Mouse (Mus musculus): ENCODE measurements at regions not wholly inside any gene's neighbourhood (a gene's known extent, or its start where the extent isn't known, plus 50 kb on each side); places are given as distances from the start of the nearest gene placed in this dataset.

DNA sequence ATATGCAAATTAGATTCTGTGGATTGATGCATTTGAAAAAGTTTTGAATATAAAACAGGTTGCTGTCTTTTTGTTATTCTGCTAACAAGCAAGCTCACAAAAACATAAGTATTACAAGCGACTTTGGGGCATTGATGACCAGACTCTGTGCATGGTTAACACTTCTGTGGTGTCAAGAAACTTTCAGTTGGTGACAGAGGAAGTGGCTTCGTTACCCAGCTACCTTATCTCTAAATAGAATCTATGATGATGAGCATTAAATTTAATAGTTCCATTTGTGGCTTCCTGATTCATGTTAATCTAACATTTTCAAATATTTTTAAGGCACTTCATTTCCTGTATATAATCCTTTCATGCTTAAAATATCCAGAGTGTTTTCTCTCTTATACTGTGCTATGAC lies 100.8 kb downstream of the Tm2d1 start:
- no peak for DNase-seq

GRCm38 (mm10) chr4:98258336-98258735 lies 124.8 kb downstream of the Tm2d1 start:
- no peak for DNase-seq

GRCm38 (mm10) chr4:98257711-98258110 lies 125.4 kb downstream of the Tm2d1 start:
- peak; percentile 15 for DNase-seq

DNA sequence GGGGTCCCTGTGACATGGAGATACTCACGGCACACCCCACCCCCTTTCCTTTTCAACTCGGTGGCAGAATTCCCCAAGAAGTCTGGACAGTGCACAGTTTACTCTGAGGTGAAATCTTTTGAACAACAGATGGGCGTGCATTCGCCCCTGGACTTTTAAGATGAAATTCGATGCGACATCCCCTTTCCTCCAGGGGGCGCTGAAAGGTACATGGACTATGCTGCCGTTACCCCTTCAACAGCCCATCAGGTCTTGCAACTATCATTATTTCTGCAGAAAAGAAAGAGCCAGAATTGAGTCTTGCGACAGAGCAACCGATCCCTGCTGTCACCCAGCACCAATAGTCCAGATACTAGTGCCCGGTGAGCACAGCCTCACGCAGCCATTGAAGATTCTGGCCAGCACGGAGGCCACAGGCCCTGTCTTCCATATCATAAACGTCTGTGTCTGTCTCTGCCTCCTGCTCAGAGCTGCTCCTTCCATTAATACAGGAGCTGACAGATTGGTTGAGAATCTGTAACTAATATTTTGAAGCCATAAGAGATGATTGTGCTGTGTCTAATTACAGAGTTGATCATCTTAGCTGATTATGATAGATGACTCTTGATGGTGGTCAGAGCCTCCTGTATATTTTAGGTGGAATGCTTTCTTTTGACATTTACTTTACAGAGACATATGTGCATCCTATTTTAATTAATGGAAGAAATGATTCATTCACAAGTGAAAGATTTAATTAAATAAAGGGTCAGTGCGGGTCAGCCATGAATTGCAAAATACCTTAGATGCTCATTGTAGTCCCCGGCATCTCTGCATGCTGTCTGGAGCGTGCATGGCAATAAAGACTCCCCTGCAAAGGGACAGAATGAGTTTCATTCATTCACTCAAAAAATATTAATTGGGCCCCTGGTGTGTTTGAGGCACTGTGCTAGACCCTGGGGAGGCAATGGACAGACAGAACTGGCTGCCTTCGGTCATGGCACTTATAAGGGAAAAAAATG lies 128.0 kb downstream of the Tm2d1 start:
- DNase-seq = peak; percentile 37

DNA sequence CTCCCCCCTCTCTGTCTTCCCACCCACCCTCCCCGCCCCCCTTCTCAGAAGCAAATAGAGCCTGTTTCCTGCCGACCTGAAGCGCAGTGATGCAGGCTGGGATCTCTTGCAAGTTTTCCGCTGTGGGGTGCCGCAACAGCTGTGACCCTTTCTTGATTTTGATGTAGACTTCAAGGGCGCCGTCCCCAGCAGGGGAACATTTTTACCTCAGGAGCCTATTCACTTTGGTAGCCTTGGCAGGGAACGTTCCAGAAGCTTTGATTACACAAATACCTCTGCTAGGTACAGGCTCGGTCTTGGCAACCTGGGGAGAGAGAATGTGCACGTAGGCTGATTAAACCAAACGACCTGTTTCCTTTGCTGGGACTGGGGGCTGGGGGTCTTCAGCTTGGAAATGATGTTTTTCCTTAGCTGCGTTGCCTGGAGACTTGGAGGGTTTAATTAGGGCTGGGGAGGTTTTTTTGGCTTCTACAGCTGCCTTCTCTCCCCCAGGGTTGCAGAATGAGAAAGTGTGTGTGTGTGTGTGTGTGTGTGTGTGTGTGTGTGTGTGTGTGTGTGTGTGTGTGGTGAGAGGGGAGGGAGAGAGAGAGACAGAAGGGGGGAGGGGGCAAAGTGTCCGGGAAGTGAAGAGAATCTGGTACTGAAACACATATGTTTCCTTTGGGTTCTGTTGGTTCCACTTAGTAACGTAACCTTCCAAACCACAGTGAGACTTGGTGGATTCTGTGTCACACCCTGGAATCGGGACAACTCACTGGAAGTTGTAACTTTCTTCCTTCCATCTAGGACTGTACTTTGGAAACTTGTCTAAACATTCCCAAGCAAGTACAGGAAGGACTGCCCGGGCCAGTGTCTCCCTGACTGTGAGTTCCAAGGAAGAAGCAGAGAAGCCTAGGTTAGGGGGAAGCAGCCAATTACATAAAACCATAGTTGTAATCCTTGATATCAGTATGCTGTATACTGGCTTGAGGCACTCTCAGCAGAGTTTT lies 138.9 kb downstream of the Tm2d1 start:
- DNase-seq = peak; percentile 24

DNA sequence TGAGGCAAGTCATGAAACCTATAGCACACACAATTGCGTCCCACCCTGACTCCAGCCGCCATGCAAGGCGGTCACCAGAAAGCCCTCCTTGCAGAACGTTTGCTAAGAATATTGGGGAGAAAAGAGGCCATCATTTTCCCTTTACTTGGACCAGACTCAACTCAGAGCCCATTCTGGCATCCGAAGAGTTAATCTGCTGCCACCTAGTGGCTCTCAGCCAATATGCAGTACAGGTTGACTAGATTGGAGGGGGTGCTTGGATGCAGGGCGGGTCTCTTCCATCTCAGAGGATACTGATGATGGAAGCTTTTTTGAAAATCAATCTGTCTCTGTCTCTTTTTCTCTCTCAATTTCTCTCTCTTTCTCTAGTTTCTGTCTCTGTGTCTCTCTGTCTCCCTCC lies 139.6 kb downstream of the Tm2d1 start:
- DNase-seq = peak; percentile 60

DNA sequence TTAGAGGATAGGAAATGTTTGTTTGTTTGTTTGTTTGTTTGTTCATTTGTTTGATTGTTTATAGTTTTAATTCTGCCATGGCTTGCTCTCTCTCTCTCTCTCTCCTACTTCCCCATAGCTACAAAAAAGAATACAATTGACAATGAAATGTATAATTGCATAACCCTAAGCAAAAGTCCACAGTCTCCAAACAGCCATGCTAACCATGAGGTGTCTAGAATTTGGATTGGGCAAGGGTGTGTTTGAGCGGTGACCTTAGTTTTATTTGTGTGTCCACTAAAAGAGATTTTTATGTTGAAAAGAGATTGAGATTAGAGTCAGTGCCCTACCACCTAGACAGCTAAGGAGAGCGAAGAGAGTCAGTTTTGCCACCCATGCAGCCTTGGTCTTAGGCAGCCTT lies 141.2 kb downstream of the Tm2d1 start:
- DNase-seq = no peak

DNA sequence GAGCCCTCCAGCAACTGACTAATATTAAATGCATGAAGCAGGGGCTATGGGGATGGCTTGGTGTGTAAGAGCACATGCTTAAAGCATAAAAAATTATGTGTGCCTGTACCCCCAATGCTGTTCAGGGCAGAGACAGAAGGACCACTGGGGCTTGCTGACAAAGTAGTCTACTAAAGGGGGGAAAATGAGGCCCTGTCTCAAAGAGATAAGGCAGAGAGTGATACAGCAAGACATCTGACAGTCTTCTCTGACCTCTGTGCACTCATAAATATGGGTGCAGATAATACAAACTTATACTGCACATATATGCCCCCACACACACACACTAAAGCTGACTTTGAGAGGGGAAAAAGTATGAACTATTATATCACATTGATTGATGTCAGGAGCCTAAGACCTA lies 142.8 kb downstream of the Tm2d1 start:
- DNase-seq = no peak

DNA sequence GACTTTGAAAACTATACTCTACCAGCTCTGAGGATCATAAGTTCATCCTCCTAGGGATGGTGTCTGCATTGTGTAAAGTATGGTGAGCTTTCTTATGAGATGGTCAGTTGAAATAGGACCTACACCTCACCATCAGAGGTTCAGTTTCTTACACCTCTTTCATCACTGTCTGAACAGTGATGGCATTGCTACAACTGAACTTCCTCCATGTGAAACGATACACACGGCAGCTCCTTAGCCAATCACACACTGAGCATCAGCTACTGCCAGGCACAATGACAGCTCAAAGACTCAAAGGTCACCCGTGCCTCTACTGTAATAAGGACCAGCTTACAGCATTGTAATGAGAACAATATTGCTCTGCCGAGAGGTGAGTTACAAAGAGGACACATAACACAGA lies 145.0 kb downstream of the Tm2d1 start:
- no peak for DNase-seq

DNA sequence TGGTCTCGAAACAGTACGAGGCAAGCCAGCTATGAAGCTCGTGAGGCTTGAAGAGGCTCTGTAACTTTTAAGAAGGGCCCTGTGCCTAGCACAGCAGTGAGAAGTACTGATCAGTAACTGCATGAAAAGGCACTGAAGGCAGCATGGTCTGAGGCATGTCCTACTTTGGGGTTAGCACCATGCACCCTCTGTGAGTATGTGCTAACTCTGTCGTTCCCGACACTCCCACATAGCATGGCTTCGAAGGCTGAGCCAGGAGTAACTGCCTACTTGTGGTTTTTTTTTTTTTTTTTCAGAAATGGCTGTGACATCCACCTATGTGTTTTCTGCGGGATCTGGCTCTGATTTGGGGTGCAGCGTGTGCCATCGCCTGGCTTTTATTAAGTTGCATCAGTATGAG lies 145.6 kb downstream of the Tm2d1 start:
- DNase-seq = no peak

GRCm38 (mm10) chr4:98236006-98236783 lies 146.9 kb downstream of the Tm2d1 start:
- no peak for DNase-seq

DNA sequence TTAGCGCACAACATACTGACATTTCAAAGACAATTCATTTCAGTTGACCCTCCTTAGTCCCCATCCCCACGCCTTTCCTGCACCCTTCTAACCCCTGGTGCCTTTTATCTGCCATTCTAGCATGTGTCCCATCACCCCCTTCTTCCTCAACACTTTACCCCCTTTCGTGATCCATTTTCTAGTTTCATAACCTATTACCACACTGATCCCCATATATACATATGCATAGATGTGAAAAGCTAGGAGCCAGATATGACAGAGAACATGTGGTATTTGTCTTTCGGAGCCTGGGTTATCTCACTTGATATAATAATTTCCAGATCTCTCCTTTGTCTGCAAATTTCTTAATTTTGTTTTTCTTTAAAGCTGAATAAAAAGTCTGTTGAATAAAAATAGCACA lies 154.9 kb downstream of the Tm2d1 start:
- DNase-seq = no peak

GRCm38 (mm10) chr4:98224366-98224765 lies 158.7 kb downstream of the Tm2d1 start:
- no peak for DNase-seq

- DNase-seq = no peak
Observed at GRCm38 (mm10) chr4:98223429-98223828, 159.7 kb downstream of the Tm2d1 start.

GRCm38 (mm10) chr4:98221566-98221965 lies 161.5 kb downstream of the Tm2d1 start:
- no peak for DNase-seq

GRCm38 (mm10) chr4:98215218-98215617 lies 167.9 kb downstream of the Tm2d1 start:
- no peak for DNase-seq

- no peak for DNase-seq
Observed at GRCm38 (mm10) chr4:98207446-98207845, 175.7 kb downstream of the Tm2d1 start.

GRCm38 (mm10) chr4:98206245-98206970 lies 176.7 kb downstream of the Tm2d1 start:
- no peak for DNase-seq

DNA sequence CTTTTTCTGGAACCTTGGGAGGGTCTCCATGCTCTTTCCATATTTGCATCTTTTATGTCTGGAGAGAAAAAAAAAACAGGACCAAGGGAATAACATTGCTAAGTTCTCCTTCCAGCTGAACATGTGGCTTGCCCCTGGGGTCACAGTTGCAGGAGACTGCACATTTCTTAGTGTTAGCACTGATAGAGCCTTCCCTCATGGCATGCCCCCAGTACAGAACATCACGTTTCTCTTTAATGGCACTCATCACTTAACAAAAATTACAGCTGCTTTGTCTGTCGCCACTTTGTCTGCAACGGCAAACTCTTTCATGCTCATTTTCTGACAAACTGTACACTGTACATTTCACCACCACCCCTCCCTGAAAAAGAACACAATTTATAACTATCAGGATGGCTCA lies 180.0 kb downstream of the Tm2d1 start:
- no peak for DNase-seq

- no peak for DNase-seq
Observed at GRCm38 (mm10) chr4:98202232-98202631, 180.9 kb downstream of the Tm2d1 start.

- DNase-seq = peak; percentile 89
Observed at GRCm38 (mm10) chr4:98201102-98201501, 182.0 kb downstream of the Tm2d1 start.

DNA sequence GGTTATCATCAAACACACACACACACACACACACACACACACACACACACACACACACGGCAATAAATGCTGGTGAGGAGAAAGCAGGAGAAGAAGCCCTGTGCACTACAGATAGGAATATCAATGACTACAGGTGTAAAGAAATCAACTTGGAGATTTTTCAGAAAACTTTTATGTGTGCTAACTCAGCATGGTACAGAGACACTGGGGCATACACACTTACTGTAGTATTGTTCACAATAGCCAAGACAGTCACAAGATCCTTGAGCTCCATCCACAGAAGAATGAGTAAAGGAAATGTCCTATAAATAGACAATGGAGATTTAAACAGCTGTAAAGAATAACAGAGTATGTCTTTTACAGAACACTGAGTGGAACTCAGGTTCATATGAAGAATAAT lies 182.4 kb downstream of the Tm2d1 start:
- no peak for DNase-seq

Measured in heart, postnatal 4 days (tissue).